Mouse (Mus musculus): Measurements from ENCODE around the gene Stk26. TPM values are rescaled to one million over a fixed set of nuclear protein-coding genes. Genes with fewer than 3 reads are reported as not detected.

Gene Stk26
- polyA plus RNA-seq, 1 experiment from 2014 or later, result 4.9 TPM

DNA sequence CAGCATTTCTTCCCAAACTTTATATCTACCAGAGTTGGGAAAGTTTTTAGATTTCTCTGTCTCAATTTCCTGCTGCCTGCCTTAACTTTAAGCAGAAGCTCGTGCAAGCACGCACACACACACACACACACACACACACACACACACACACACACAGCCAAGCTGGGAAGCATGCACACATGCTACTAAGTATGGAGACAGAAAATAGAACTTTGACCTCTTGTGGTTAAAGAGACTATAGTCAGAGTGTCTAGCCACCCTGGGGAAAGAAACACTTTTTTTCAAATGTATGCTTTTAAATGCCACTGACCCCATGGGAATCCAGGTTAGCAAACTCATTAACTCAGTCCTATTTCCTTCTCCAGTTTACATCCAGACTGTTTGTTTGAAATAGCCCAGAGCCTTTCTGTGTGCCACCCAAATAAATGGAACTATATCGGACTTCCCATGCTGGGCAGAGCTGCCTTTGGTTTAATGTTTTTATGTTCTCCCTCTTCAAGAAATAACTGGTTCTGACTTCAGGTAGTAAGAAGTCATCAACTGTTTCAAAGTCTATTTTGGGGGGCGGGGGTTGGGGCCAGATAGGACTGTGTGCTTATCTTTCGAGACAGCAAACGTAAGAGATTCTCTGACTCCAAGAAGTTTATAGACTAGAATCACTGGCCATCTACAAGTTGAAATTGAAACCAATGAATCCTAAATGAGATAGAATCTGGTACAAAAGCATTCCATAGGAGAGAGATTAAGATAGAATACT, 9.8 kb downstream of the Stk26 start:
- ATAC-seq (ENCODE audit: low read depth), result no peak
- DNase-seq, result no peak
- no peak overlapping the region for H3K27ac ChIP-seq
- no peaks in the 10 kb centered on the region for H3K27me3 ChIP-seq
- no peaks in the 10 kb centered on the region for H3K36me3 ChIP-seq
- no peak overlapping the region for H3K9ac ChIP-seq
- WGBS (ENCODE audit: insufficient replicate concordance), result 37% methylated on average over 6 of the region's 6 CpGs
- H3K4me3 ChIP-seq (replicated peaks), result no peak overlapping the region
- H3K4me1 ChIP-seq (replicated peaks), result 0 out of 2 replicates have a peak, but pooled peaks cover 7% of the 10 kb centered on the region
- no peaks in the 10 kb centered on the region for H3K9me3 ChIP-seq (replicated peaks)
- H3K4me2 ChIP-seq, result no peak overlapping the region

DNA sequence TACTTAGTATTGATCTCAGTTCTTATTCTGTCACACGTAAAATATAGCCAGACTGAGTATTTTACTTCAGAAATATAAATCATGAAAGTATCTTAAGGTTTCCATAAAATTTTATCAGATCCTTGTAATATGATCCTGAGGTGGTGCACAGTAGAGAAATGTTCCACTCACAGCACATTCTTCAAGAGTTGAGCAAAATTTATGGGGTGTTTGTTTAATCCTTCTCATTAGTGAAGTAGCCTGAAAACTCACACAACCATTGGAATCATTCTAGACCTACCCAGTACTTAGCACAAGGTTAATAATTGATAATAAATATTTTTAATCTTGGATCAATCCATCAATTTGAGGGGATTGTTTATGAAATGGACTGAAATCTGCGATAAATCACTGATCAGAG, 22.9 kb downstream of the Stk26 start:
- H3K9ac ChIP-seq, result no peak overlapping the region
- no peak overlapping the region for H3K4me2 ChIP-seq
- no peak for ATAC-seq (ENCODE audit: low read depth)
- no peak for DNase-seq
- 65% methylated on average over 2 of the region's 2 CpGs for WGBS (ENCODE audit: insufficient replicate concordance)
- H3K4me1 ChIP-seq (replicated peaks), result no peaks in the 10 kb centered on the region
- no peak overlapping the region for H3K4me3 ChIP-seq (replicated peaks)
- H3K27me3 ChIP-seq, result no peaks in the 10 kb centered on the region
- no peaks in the 10 kb centered on the region for H3K9me3 ChIP-seq (replicated peaks)
- no peaks in the 10 kb centered on the region for H3K36me3 ChIP-seq
- no peak overlapping the region for H3K27ac ChIP-seq

DNA sequence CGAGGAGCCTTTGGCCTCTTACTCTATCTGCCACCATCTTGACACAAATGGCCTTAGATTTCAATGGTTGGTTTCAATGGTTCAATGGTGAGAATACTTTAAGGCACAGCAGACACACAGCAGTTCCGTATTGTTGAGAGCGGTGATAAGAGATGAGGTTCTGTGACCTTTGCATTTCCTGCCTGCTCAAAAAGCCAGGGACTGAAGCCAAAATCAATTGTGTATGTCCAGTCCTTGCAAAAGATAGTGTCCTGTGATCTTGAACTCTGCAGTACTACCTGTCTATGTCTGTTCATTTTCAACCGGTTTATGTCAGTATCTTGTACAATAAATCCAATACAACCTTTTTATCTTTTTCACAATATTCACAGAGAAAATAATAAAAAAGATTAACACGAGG, 23.9 kb downstream of the Stk26 start:
- Histone ChIP-seq H3K9ac (no peak overlapping the region), H3K27ac (no peak overlapping the region), H3K4me2 (no peak overlapping the region), H3K4me3 (replicated peaks) (no peak overlapping the region), H3K36me3 (no peaks in the 10 kb centered on the region), H3K4me1 (replicated peaks) (no peaks in the 10 kb centered on the region), H3K27me3 (no peaks in the 10 kb centered on the region), H3K9me3 (replicated peaks) (no peaks in the 10 kb centered on the region)
- 49% methylated on average over 5 of the region's 5 CpGs for WGBS (ENCODE audit: insufficient replicate concordance)
- ATAC-seq (ENCODE audit: low read depth) (no peak), DNase-seq (no peak)

DNA sequence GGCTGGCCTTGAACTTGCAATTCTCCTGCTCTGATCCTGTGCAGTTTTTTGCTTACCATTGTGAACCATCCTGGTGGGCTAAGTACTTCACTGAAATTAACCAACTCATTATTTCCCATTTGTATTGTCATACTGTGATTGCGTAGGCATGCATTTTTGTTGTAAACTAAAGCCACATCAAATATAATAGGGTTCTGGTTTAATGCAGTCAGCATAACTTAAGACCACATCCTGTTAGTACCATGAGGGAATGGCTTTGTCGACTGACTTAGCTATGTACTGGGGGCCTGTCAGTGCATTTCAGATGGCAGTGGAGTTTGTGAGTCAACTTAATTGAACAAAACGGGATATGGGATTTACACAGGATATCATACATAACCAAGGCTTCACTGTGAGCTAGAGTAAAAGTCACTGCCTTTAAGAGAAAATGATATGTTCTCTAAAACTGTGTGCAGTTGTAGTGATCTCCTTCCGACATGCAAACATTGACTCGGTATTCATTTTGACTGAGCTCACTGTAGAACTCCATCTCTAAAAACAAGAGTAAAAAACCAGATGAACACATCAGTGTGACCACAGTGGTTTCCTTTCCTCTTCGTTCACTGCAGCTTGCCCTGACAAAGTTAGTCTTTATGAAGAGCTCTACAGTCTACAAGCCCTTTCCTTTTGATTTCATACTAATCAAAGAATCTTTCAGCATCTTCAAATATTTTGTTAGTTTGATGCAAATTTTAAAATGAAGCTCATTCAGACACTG, 33.6 kb downstream of the Stk26 start:
- Histone ChIP-seq H3K4me3 (replicated peaks) (no peak overlapping the region), H3K4me1 (replicated peaks) (no peaks in the 10 kb centered on the region), H3K4me2 (no peak overlapping the region), H3K9me3 (replicated peaks) (no peaks in the 10 kb centered on the region), H3K27me3 (no peaks in the 10 kb centered on the region), H3K9ac (no peak overlapping the region), H3K36me3 (no peaks in the 10 kb centered on the region), H3K27ac (no peak overlapping the region)
- ATAC-seq (ENCODE audit: low read depth) (no peak), DNase-seq (no peak)
- 54% methylated on average over 6 of the region's 6 CpGs for WGBS (ENCODE audit: insufficient replicate concordance)

DNA sequence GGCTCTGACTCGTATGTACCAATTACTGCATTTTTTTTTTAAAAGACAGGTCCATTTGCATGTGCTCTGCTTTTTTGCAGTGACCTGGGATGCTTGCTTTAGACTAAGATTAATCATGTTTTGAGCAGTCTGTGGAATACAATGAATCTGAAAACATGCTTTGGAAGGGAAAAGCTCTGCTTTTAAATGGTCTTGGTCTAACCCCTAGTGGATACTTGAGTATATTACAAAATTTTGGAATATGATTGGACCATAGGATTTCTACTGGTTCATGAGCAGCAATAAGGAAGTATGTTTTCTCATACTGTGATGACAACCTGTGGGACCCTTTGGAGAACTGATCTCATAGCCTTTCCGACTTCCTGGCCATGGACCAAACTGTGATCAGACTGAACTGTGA, 47.2 kb downstream of the Stk26 start:
- no peaks in the 10 kb centered on the region for H3K27me3 ChIP-seq
- H3K36me3 ChIP-seq, result no peaks in the 10 kb centered on the region
- ATAC-seq (ENCODE audit: low read depth) (no peak), DNase-seq (no peak)
- no peaks in the 10 kb centered on the region for H3K9me3 ChIP-seq (replicated peaks)
- H3K4me1 ChIP-seq (replicated peaks), result no peaks in the 10 kb centered on the region
- H3K9ac ChIP-seq, result no peak overlapping the region
- no peak overlapping the region for H3K4me2 ChIP-seq
- no peak overlapping the region for H3K27ac ChIP-seq
- H3K4me3 ChIP-seq (replicated peaks), result no peak overlapping the region
- whole genome bisulfite sequencing (ENCODE audit: insufficient replicate concordance), result 78% methylated on average over 2 of the region's 2 CpGs

DNA sequence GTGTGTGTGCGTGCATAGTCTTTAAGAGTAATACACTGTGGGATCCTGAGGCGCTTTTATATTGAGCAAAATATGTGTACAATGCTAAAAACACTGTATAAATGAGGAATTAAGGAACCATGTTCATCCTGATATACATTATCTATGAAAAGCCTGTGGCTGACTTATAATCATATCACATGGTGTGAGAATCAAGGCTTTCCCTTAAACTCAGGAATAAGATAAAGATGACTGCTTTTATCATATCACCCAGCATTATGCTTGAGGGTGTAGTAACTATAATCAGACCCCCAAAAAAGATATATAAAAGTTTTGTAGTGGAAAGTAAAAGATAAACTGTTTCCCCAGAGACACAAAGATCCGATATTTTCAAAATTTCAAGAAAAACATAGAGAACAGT, 62.6 kb downstream of the Stk26 start:
- no peak overlapping the region for H3K9ac ChIP-seq
- no peaks in the 10 kb centered on the region for H3K36me3 ChIP-seq
- H3K4me3 ChIP-seq (replicated peaks), result no peak overlapping the region
- DNase-seq (no peak), ATAC-seq (ENCODE audit: low read depth) (no peak)
- H3K9me3 ChIP-seq (replicated peaks), result no peaks in the 10 kb centered on the region
- no peaks in the 10 kb centered on the region for H3K27me3 ChIP-seq
- H3K4me1 ChIP-seq (replicated peaks), result no peaks in the 10 kb centered on the region
- H3K27ac ChIP-seq, result no peak overlapping the region
- 69% methylated on average over 3 of the region's 3 CpGs for WGBS (ENCODE audit: insufficient replicate concordance)
- H3K4me2 ChIP-seq, result no peak overlapping the region

DNA sequence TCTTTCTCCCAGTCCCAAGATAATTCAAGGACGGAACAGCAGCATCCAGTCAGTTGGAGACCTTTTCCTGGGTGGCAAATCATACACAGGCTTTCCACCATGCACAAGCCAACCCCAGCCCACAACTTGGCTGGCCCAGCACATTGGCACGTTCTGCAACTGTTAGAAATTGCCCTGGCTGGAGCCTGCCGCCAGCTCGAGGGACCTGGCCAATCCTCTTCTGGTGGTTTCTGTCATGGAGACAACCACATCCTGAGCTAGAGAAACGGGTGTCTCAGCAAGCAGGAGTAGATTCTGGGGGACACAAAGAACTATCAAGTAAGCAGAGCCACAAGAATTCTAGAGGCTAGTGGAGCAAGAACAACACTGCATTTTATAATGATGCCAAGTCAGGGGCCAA, 69.1 kb downstream of the Stk26 start:
- H3K36me3 ChIP-seq, result no peaks in the 10 kb centered on the region
- H3K4me1 ChIP-seq (replicated peaks), result no peaks in the 10 kb centered on the region
- no peaks in the 10 kb centered on the region for H3K9me3 ChIP-seq (replicated peaks)
- no peaks in the 10 kb centered on the region for H3K27me3 ChIP-seq
- no peak overlapping the region for H3K4me3 ChIP-seq (replicated peaks)
- H3K9ac ChIP-seq, result no peak overlapping the region
- no peak overlapping the region for H3K4me2 ChIP-seq
- no peak overlapping the region for H3K27ac ChIP-seq
- ATAC-seq (ENCODE audit: low read depth), result no peak
- DNase-seq, result no peak
- 40% methylated on average over 5 of the region's 5 CpGs for WGBS (ENCODE audit: insufficient replicate concordance)

DNA sequence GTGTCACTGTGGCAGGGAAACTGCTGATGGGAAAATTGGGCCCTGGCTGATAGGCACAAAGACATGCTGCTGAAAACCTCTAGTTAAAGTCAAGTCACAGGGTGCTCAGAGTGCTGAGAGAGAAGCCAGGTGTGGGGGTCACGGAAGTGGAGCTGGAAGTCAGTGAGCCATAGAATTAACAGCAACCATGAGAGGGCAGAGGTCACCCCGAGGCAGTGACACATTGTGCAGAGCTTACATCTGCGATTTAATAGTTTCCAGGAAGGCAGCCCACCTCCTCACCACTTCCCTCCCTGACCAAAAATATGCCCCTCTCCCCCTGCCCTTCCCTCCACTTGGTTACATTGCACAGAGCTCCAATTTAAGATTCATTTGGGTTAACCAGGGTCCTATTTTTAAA, 76.5 kb downstream of the Stk26 start:
- ATAC-seq (ENCODE audit: low read depth) (no peak), DNase-seq (no peak)
- Histone ChIP-seq H3K9ac (no peak overlapping the region), H3K27ac (no peak overlapping the region), H3K36me3 (no peaks in the 10 kb centered on the region), H3K4me3 (replicated peaks) (no peak overlapping the region), H3K9me3 (replicated peaks) (no peaks in the 10 kb centered on the region), H3K4me2 (no peak overlapping the region), H3K4me1 (replicated peaks) (no peaks in the 10 kb centered on the region), H3K27me3 (no peaks in the 10 kb centered on the region)
- WGBS (ENCODE audit: insufficient replicate concordance), result 52% methylated on average over 3 of the region's 3 CpGs

DNA sequence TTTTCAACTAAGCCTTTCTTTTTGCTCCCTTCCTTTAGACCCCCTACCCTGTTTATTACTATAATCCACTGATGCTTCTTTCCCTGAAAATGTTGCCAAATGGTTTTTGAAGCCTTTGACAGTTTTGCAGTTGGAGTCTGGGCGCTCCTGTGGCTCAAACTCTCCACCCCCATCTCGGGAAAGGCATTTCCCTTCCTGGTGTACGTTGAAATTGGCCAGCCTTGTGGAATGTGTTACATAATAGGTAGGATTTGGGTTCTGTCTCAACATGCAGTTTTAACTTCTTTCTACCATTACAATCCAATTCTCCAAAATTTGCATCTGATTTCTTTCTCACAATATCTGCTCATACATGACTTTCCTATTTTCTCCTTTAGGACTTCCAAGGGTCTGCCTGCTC, 77.9 kb downstream of the Stk26 start:
- H3K36me3 ChIP-seq, result no peaks in the 10 kb centered on the region
- no peaks in the 10 kb centered on the region for H3K4me1 ChIP-seq (replicated peaks)
- DNase-seq (no peak), ATAC-seq (ENCODE audit: low read depth) (no peak)
- H3K4me2 ChIP-seq, result no peak overlapping the region
- H3K9ac ChIP-seq, result no peak overlapping the region
- no peak overlapping the region for H3K4me3 ChIP-seq (replicated peaks)
- H3K27me3 ChIP-seq, result no peaks in the 10 kb centered on the region
- H3K9me3 ChIP-seq (replicated peaks), result no peaks in the 10 kb centered on the region
- 33% methylated on average over 3 of the region's 3 CpGs for WGBS (ENCODE audit: insufficient replicate concordance)
- H3K27ac ChIP-seq, result no peak overlapping the region

DNA sequence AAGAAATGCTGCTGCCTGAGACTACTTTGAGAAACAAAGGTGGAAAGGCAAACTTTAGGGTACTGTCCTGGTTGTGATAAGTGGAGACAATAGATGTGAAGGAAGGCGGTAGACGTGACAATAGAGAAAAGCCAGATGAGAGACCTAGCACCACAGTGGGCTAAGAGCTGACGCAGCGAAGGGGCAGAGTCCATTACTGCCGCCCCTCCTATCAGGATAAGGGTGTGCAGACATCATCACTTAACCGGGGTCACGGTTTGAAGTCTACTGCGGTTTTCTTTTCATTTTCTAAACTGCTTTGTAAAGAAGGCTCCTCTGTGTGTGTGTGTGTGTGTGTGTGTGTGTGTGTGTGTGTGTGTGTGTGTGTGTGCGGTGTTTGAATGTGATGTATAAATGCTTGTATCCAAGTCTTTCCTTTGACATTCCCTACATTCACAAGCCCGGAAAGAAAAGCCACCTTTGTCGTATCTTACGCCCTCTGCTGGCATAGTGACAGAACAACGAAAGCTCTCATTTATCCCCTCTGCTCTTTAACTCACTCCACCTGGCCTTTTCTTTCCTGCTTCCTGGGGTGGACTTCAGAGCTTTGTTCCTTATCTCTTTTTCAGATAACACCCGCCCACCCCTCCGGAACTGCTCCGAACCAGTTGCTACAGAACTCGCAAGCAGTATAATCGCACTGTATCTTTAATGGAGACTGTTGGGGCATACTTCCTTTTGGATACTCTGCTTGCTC, 84.0 kb downstream of the Stk26 start:
- Histone ChIP-seq H3K36me3 (no peaks in the 10 kb centered on the region), H3K4me1 (replicated peaks) (peaks cover 15% of the 10 kb centered on the region), H3K27ac (no peak overlapping the region), H3K9me3 (replicated peaks) (no peaks in the 10 kb centered on the region), H3K9ac (no peak overlapping the region), H3K4me3 (replicated peaks) (no peak overlapping the region; the same call in 1 of the 2 replicates), H3K4me2 (peak overlapping the region; percentile 28), H3K27me3 (no peaks in the 10 kb centered on the region)
- 32% methylated on average over 18 of the region's 18 CpGs for WGBS (ENCODE audit: insufficient replicate concordance)
- DNase-seq, result no peak
- no peak for ATAC-seq (ENCODE audit: low read depth)

DNA sequence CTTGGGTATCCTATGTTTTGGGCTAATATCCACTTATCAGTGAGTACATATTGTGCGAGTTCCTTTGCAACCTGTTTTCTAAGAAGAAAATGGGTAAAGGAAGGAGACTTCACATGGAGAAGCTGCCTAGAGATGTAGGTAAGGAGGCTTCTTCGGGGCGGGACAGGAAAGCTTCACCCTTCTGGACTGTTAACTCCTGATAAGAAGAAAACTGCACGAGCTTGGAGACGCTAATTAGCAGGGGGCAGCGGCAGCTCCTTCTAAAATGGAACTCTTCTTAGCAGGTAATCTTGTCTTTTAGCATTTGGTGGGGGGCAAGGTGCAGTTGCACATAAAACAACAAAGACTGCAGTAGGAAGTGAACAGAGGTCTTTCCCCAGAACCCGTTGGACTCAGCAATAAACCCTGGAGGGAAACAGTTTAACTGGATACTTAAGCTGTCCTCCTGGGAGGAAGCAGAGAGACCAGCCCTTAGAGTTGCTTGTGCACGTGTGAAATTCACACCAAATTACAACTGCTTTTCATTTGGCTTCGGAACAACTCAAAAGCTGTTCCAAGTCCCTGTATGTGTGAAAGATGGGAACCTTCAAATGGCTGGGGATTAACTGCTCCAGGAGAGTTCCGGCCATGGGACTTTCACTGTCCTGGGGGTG, 86.2 kb downstream of the Stk26 start:
- no peaks in the 10 kb centered on the region for H3K27me3 ChIP-seq
- peak overlapping the region; percentile 42 for H3K4me2 ChIP-seq
- ATAC-seq (ENCODE audit: low read depth), result peak; percentile 85

More for the DNA sequence above, 86.2 kb downstream of the Stk26 start:
- peak overlapping the region; percentile 39 for H3K27ac ChIP-seq
- H3K4me3 ChIP-seq (replicated peaks), result 0 out of 2 replicates have a peak overlapping the region, but pooled peaks have one; percentile 16
- no peaks in the 10 kb centered on the region for H3K9me3 ChIP-seq (replicated peaks)
- no peak overlapping the region for H3K9ac ChIP-seq
- DNase-seq, result peak; percentile 14
- WGBS (ENCODE audit: insufficient replicate concordance), result 31% methylated on average over 10 of the region's 10 CpGs
- H3K36me3 ChIP-seq, result no peaks in the 10 kb centered on the region
- peaks cover 15% of the 10 kb centered on the region for H3K4me1 ChIP-seq (replicated peaks)
